Mouse (Mus musculus): ENCODE measurements around the gene Pard3b.

- no peak for TF ChIP-seq POLR2A (IDR thresholded peaks at IDR 0.05; ENCODE audit: control insufficient read depth, extremely low read depth, insufficient read depth, low read length, poor library complexity)
- TF ChIP-seq CTCF (IDR thresholded peaks at IDR 0.05; ENCODE audit: borderline replicate concordance, control insufficient read depth, extremely low read depth, insufficient read depth, low read length, poor library complexity), result no peak
Observed at GRCm38 (mm10) chr1:62374427-62375050, 735.9 kb downstream of the Pard3b start.

All from thymus, adult 2 months (tissue).